Mouse (Mus musculus) kidney, adult 2 months (tissue): ENCODE measurements around the gene Bri3bp. TPM values are rescaled to one million over a fixed set of nuclear protein-coding genes. Genes with fewer than 3 reads are reported as not detected.

Experiments
- DNase-seq: peaks from one replicate; pipeline ENCODE4 v3.0.0; 2021
- H3K27ac ChIP-seq: fragments of 200-500 bp; 2 replicates; pipeline ENCODE4 v1.5.1; 2012; ENCODE audit warnings: low read depth, low read length, control low read depth, inconsistent platforms; ENCODE audit not compliant: insufficient read depth
- H3K27me3 ChIP-seq: fragments of 200-500 bp; replicated peaks from 2 replicates; pipeline ENCODE4 v1.6.1; 2012; ENCODE audit warnings: mild to moderate bottlenecking, moderate library complexity, low read length, inconsistent platforms; ENCODE audit not compliant: control insufficient read depth, insufficient read depth
- H3K36me3 ChIP-seq: fragments of 200-500 bp; 2 replicates; pipeline ENCODE4 v1.6.1; 2012; ENCODE audit warnings: mild to moderate bottlenecking, moderate library complexity, low read length, inconsistent platforms; ENCODE audit not compliant: control insufficient read depth, insufficient read depth
- H3K4me1 ChIP-seq: fragments of 200-500 bp; 2 replicates; pipeline ENCODE4 v1.6.1; 2011; ENCODE audit warnings: low read length; ENCODE audit not compliant: control insufficient read depth, insufficient read depth
- H3K4me3 ChIP-seq: fragments of 200-500 bp; 2 replicates; pipeline ENCODE4 v1.5.1; 2011; ENCODE audit warnings: mild to moderate bottlenecking, low read depth, low read length, control low read depth; ENCODE audit not compliant: insufficient read depth
- CTCF ChIP-seq: fragments of 200-500 bp; conservative IDR thresholded peaks from 2 replicates; pipeline ENCODE4 v1.5.1; 2011; ENCODE audit warnings: low read depth, mild to moderate bottlenecking, control low read depth, low read length, moderate library complexity, mixed read lengths; ENCODE audit not compliant: insufficient read depth, insufficient read length
- POLR2A ChIP-seq: fragments of 200-500 bp; IDR thresholded peaks from one replicate; pipeline ENCODE4 v1.6.1; 2011; ENCODE audit warnings: low read depth, low read length, control low read depth
- WGBS: fragments of 180-500 bp; shearing (Covaris S2); methylation state at CpG from one replicate; pipeline ENCODE4 v1.1.7; 2018; 5-methylcytosine and 5-hydroxymethylcytosine counted together
- polyA plus RNA-seq: library from polyadenylated mRNA; depleted of rRNA; stranded (reverse); fragments of >200 nt; gene quantifications from 2 replicates; pipeline ENCODE4 v1.2.3, GENCODE M21; 2012

Bri3bp gene
- polyA plus RNA-seq, 1 experiment = 13.0 TPM

DNA sequence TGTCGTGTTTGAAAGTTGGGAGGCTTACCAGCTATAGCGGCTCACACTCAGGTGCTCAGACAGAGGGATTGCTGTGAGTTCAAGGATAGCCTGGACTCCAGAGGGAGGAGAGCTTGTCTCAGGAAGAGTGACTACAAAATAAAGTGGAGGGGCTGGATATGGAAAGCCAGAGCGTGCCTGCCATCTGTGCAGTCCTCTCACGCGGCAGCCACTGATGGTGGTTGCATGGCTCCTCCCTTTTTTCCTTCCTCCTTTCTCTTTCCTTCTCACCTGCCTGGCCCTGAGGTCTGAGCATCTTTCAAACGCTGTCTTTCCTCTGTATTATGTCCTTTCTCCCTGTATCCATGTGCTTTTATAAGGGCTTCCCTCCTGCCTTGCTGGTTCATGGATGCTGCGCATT is 36.7 kb downstream of the Bri3bp start:
- DNase-seq = no peak
- WGBS = 81% methylated on average over 7 of the region's 7 CpGs
- H3K4me3 ChIP-seq = peak overlapping the region; percentile 85
- TF ChIP-seq CTCF = no peak
- no peak for TF ChIP-seq POLR2A
- no peak overlapping the region for H3K27ac ChIP-seq
- H3K27me3 ChIP-seq = no peaks in the 10 kb centered on the region
- H3K4me1 ChIP-seq = peaks cover 3% of the 10 kb centered on the region; the same call in 1 of the 2 replicates
- H3K36me3 ChIP-seq = peaks cover 1% of the 10 kb centered on the region; the same call in 1 of the 2 replicates

DNA sequence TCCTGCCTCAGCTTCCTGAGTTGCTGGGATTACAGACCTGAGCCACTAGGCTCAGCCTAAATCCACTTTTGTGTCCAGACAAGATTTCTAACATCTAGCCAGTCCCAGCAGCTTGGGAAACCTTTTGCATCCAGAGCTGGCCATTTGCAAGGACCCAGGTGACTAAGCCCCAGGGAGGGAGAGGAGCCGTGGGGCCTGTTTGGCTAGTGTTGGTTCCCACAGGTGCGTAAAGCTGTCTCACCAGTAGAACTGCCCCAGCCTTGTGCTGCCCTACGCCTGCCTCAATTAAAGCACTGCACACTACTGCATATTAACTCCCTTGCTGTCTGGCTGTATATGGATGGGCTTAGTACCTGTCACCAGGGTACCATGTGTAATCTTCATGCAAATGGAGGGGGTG is 38.0 kb downstream of the Bri3bp start:
- no peak overlapping the region for H3K27ac ChIP-seq
- peaks cover 3% of the 10 kb centered on the region; the same call in 1 of the 2 replicates for H3K4me1 ChIP-seq
- DNase-seq = no peak
- H3K4me3 ChIP-seq = no peak overlapping the region
- WGBS = 86% methylated on average over 3 of the region's 3 CpGs
- peaks cover 2% of the 10 kb centered on the region; the same call in 1 of the 2 replicates for H3K36me3 ChIP-seq
- H3K27me3 ChIP-seq = no peaks in the 10 kb centered on the region
- TF ChIP-seq CTCF = no peak
- no peak for TF ChIP-seq POLR2A

DNA sequence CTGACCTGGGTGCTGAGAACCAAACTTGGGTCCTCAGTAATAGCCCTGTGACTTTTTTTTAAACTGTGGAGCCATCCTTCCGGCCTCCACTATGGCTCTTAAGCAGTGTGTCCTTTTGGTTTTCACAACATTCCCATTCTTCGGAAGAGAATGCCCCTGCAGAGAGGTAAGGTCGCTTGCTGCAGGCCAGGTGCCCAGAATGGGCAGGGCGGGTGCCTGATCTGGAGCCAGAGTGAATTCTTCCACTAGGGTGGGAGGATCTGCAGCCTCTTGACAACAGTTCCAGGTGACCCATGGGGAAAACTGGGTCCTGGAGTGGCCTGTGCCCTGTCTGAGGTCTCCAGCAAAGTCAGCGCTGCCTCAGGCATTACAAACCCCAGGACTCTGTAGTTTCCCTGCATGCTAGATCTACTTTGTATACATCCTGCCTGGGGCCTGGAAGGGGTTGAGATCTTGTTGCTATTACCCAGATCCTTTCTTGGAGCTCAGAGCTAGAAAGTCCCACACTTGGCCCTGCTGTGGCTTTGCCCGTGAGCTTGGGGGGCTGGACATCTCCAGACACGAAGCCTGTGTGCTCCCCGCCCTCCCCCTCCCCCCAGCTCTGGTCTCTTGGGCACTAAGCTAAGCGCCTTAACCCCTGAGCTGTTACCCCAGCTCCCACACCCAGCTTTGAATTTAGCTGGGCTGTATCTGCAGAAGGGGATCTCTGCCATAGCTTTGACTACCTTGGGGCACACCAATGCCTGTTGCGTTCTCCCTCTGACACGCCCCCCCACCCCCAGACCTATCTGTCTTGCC is 39.3 kb downstream of the Bri3bp start:
- Histone ChIP-seq H3K4me3 (no peak overlapping the region), H3K36me3 (peaks cover 2% of the 10 kb centered on the region; the same call in 1 of the 2 replicates), H3K27ac (no peak overlapping the region), H3K4me1 (peaks cover 10% of the 10 kb centered on the region), H3K27me3 (no peaks in the 10 kb centered on the region)
- 72% methylated on average over 11 of the region's 11 CpGs for WGBS
- DNase-seq = peak; percentile 63
- TF ChIP-seq POLR2A = no peak
- no peak for TF ChIP-seq CTCF

DNA sequence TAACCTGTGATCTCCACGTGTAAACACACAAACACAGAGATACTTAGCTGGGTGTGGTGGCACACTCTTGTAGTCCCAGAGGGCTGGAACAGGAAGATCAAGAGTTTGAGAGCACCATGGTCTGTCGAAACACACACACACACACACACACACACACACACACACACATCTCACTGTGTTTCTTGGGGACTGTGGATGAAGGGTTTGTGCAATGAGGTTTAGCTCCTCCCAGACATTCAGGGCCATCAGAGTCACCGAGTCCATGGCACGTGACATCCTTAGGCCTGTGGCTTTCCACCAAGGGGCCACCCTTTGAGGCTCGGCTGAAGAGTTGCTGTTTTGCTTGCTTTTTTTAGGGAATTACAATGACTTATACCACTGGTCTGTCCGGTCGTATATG is 41.1 kb downstream of the Bri3bp start:
- no peak overlapping the region for H3K27ac ChIP-seq
- WGBS = 84% methylated on average over 7 of the region's 7 CpGs

GRCm38 (mm10) chr5:125483712-125484611 is 42.6 kb downstream of the Bri3bp start:
- WGBS = 75% methylated on average over 6 of the region's 6 CpGs
- no peak overlapping the region for H3K4me3 ChIP-seq
- no peak for TF ChIP-seq POLR2A
- TF ChIP-seq CTCF = no peak
- H3K27me3 ChIP-seq = no peaks in the 10 kb centered on the region
- H3K27ac ChIP-seq = no peak overlapping the region
- peaks cover 23% of the 10 kb centered on the region for H3K4me1 ChIP-seq
- H3K36me3 ChIP-seq = peaks cover 2% of the 10 kb centered on the region; the same call in 1 of the 2 replicates
- DNase-seq = no peak

More for the DNA sequence above, 41.1 kb downstream of the Bri3bp start:
- H3K4me3 ChIP-seq = no peak overlapping the region
- TF ChIP-seq POLR2A (no peak), CTCF (no peak)
- H3K36me3 ChIP-seq = peaks cover 2% of the 10 kb centered on the region; the same call in 1 of the 2 replicates
- H3K27me3 ChIP-seq = no peaks in the 10 kb centered on the region
- peaks cover 20% of the 10 kb centered on the region for H3K4me1 ChIP-seq
- DNase-seq = no peak

- 73% methylated on average over 4 of the region's 4 CpGs for WGBS
- Histone ChIP-seq H3K4me1 (peaks cover 20% of the 10 kb centered on the region), H3K27ac (no peak overlapping the region; the same call in 1 of the 2 replicates), H3K27me3 (no peaks in the 10 kb centered on the region), H3K36me3 (peaks cover 6% of the 10 kb centered on the region; the same call in 1 of the 2 replicates), H3K4me3 (no peak overlapping the region)
- TF ChIP-seq CTCF (no peak), POLR2A (no peak)
- DNase-seq = peak; percentile 78
Measured at GRCm38 (mm10) chr5:125485031-125485778, 43.8 kb downstream of the Bri3bp start.
